In genomic region chr17:71671840-71672546, GRCm38 (mm10) we compare ENCODE assay signal across 9 mouse cellular contexts. TPM values are rescaled to one million over a fixed set of nuclear protein-coding genes. Genes with fewer than 3 reads are reported as not detected.
A peak's percentile ranks its signal among the peaks of the same experiment; 100 is the strongest.
DNase-seq lines count a peak whose midpoint lies in the region; ATAC-seq and TF ChIP-seq lines count a peak whose summit lies in the region.
"Had no signal": no experiment of that assay in that cellular context is flagged by ENCODE, and none has a peak within 500 bp of the region (broad histone marks: within the 10 kb centered on the region; RNA-seq: fewer than 3 reads in every experiment).

No protein-coding gene starts in this region.

- no peak for TF ChIP-seq POLR2A in liver, adult 2 months (IDR thresholded peaks at IDR 0.05; ENCODE audit: extremely low read depth, insufficient read depth, low read length)

- H3K4me2 ChIP-seq in liver, embryonic 12.5 days, result no peak overlapping the region
- H3K4me2 ChIP-seq: neural tube, embryonic 12.5 days had no signal

- WGBS in liver, adult 2 months, result 70% methylated on average over 17 of the region's 17 CpGs
- 44% methylated on average over 17 of the region's 17 CpGs for WGBS in liver, embryonic 12.5 days (ENCODE audit: insufficient replicate concordance)

- H3K27ac ChIP-seq in liver, adult 2 months (replicated peaks; ENCODE audit: insufficient read depth, low read depth, low read length), result no peak overlapping the region
- H3K27ac ChIP-seq in liver, embryonic 12.5 days, result no peak overlapping the region
- H3K27ac ChIP-seq: neural tube, embryonic 12.5 days had no signal

- ATAC-seq in liver, embryonic 12.5 days, result no peak

- no peaks in the 10 kb centered on the region for H3K79me2 ChIP-seq in liver, adult 2 months (ENCODE audit: control insufficient read depth, insufficient read depth, low read length)

- no peak overlapping the region for H3K4me3 ChIP-seq in liver, adult 2 months (ENCODE audit: insufficient read depth, low read depth, low read length)
- H3K4me3 ChIP-seq in liver, embryonic 12.5 days, result no peak overlapping the region
- H3K4me3 ChIP-seq: neural tube, embryonic 12.5 days had no signal

- H3K4me1 ChIP-seq in liver, adult 2 months (ENCODE audit: control insufficient read depth, insufficient read depth, low read length), result no peaks in the 10 kb centered on the region
- no peaks in the 10 kb centered on the region for H3K4me1 ChIP-seq in liver, embryonic 12.5 days
- H3K4me1 ChIP-seq: neural tube, embryonic 12.5 days had no signal

- H3K36me3 ChIP-seq in liver, adult 2 months (ENCODE audit: control insufficient read depth, insufficient read depth, low read length), result no peaks in the 10 kb centered on the region
- no peaks in the 10 kb centered on the region for H3K36me3 ChIP-seq in liver, embryonic 12.5 days
- H3K36me3 ChIP-seq: neural tube, embryonic 12.5 days had no signal

- H3K9me3 ChIP-seq in liver, embryonic 12.5 days (replicated peaks), result no peaks in the 10 kb centered on the region
- H3K9me3 ChIP-seq: neural tube, embryonic 12.5 days had no signal

- peak; percentile 68 for TF ChIP-seq CTCF in liver, adult 2 months (IDR thresholded peaks at IDR 0.05; ENCODE audit: low read depth, low read length)

- H3K9ac ChIP-seq in liver, adult 2 months (ENCODE audit: low read depth, low read length), result no peak overlapping the region
- no peak overlapping the region for H3K9ac ChIP-seq in liver, embryonic 12.5 days
- H3K9ac ChIP-seq: neural tube, embryonic 12.5 days had no signal

- peak; percentile 76 to 79 for DNase-seq in cerebellum, postnatal 10 days
- DNase-seq in cerebellum, adult 9-11 months, result no peak
- no peak for DNase-seq in liver, adult 2 months (ENCODE audit: extremely low read depth, low read depth, low spot score)
- peak; percentile 69 for DNase-seq in embryo, embryonic 10 days (ENCODE audit: low spot score)
- peak; percentile 51 to 74 for DNase-seq in lung, adult 18-20 months
- DNase-seq in thymus, adult 18-20 months, result peak; percentile 10 to 18
- DNase-seq in left cerebral cortex, adult 11 months (ENCODE audit: low spot score), result no peak

- H3K27me3 ChIP-seq in liver, adult 2 months (ENCODE audit: control insufficient read depth, insufficient read depth, low read length), result no peaks in the 10 kb centered on the region
- H3K27me3 ChIP-seq in liver, embryonic 12.5 days (replicated peaks), result no peaks in the 10 kb centered on the region
- H3K27me3 ChIP-seq: neural tube, embryonic 12.5 days had no signal

RNA-seq across cellular contexts. Expression of gene Togaram2, which starts 1.1 kb away (rescaled TPM):
- total RNA-seq in liver, adult 2 months (2014; rRNA removed), result not detected in 2 replicates
- polyA plus RNA-seq in liver, adult 2 months (2012; rRNA removed), result not detected in 2 replicates
- 0.07 TPM in 1 of 2 replicates, not detected in the other for polyA plus RNA-seq in liver, embryonic 12.5 days (2016; fragmentation: Nextera tagmentation; extraction: Ambion mirVana)

RNA-seq across cellular contexts. Expression of gene Wdr43, which starts 56.3 kb away (rescaled TPM):
- total RNA-seq in liver, adult 2 months (2014; rRNA removed), result 19.5 and 20.3 TPM in 2 replicates
- polyA plus RNA-seq in liver, adult 2 months (2012; rRNA removed), result 3.2 and 4.8 TPM in 2 replicates
- 86.3 and 88.7 TPM in 2 replicates for polyA plus RNA-seq in liver, embryonic 12.5 days (2016; fragmentation: Nextera tagmentation; extraction: Ambion mirVana)

Comparison
In these comparisons a context has a peak if more than half of its experiments do, and no peak if none do; other contexts are left out.
1. DNase-seq: peak in cerebellum, postnatal 10 days (2 of 2), embryo, embryonic 10 days (single experiment), lung, adult 18-20 months (2 of 2) and thymus, adult 18-20 months (2 of 2); none in cerebellum, adult 9-11 months (single experiment), liver, adult 2 months (single experiment) and left cerebral cortex, adult 11 months (single experiment).
2. RNA of gene Wdr43, which starts 56.3 kb away (polyA plus RNA-seq): 86.3 to 88.7 TPM in liver, embryonic 12.5 days; 3.2 to 4.8 TPM in liver, adult 2 months; every median in the first group is over 10 times any median in the second.